Mouse (Mus musculus): ENCODE data around the gene Frmd5.

Gene Frmd5

DNA sequence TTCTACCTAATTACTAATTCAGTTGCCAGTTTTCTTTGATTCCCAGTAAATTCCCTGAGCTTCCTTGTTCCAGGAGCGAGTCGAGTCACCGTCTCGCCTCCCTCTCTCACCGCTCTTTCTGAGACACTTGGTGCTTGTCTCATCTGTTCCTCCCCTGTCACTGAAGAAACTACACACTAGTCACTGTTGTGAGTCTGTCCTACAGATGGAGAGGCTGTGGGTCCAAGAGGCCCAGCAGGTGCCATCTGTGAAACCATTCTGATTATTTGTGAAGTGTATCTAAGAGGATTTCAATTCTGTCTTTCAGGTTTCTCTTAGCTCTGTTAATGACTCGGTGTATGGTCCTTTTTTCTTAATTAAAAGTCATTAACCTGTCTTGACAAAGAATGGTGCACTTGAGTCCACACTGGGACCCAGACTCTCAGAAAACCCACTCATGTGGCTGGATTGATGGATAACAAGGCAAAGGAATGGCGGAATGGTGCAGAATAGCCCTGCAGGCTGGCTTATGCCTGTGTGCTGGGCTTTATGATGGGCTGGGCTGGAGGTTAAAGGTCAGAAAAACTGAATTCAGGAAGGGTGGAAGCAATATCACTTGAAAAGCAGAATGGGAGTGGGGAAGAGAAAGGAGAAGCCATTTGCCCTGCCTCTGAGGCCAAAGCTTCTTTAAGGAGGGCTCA lies 186.2 kb downstream of the Frmd5 start:
- peak; percentile 12 for DNase-seq (ENCODE audit: low spot score)

DNA sequence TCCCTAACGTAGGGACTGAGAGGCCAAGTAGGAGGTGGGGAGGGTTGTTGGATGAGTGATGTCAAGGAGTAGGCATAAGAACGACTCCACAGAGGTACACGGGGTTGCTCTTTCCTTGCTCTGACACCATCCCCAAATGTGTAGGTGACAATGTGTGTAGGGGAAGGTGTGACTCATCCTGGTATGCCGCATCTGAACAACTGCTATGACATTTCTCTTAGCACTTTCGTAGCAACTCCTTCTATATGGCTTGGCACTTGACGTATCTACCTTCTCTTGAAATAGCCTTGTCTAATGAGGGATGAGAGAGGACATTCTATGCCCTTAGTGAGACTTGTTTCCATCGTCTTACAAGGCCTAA lies 191.7 kb downstream of the Frmd5 start:
- no peak for DNase-seq (ENCODE audit: low spot score)

DNA sequence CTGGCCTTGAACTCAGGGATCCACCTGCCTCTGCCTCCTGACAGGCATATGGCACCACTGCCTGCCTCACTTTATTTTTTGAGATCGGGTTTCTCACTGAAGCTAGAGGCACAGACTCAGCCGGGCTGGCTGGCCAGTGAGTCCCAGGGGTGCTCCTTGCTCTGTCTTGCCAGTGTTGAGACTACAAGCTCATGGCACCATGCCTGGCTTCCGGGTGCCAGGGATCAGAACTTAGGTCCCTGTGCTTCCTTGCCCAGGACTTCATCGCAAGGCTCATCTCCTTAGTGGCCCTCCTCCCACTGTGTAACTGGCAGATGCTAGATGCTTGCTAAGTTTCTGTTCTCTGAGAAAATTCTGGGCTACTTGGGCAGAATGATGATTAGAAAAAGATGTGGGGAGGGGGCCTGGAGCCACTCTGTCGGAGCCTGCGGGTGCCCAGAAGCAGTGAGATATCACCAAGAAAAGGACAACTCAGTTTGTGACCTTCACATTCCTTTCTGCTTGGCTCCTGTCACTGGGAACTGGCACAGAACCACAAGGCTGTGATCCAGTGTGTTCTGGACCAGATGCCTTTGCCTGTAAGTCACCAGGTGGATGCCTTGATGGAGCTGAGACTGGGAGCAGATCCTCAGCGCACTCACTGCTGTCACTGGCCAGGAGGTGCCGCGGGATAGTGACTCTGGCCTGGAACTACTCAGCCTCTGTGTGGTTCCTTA lies 192.2 kb downstream of the Frmd5 start:
- no peak for DNase-seq (ENCODE audit: low spot score)

DNA sequence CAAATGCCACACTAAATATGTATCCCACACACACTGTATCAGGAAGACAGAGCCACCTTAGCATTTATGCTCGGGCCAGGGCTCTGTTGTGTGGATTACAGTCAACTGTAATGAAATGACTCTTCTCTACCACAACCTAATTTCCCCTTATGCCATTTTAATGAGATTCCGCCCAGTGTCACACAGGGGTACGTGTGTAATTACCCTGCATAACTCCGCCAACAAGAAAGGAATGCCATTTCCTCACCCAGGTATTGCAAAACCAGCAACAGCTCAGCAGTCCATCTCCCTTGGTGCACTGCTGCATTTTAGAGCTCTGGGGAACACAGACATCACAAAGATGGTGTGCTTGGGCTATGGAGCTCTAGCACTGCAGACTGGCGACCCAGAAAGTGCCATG lies 194.8 kb downstream of the Frmd5 start:
- DNase-seq (ENCODE audit: low spot score): no peak

DNA sequence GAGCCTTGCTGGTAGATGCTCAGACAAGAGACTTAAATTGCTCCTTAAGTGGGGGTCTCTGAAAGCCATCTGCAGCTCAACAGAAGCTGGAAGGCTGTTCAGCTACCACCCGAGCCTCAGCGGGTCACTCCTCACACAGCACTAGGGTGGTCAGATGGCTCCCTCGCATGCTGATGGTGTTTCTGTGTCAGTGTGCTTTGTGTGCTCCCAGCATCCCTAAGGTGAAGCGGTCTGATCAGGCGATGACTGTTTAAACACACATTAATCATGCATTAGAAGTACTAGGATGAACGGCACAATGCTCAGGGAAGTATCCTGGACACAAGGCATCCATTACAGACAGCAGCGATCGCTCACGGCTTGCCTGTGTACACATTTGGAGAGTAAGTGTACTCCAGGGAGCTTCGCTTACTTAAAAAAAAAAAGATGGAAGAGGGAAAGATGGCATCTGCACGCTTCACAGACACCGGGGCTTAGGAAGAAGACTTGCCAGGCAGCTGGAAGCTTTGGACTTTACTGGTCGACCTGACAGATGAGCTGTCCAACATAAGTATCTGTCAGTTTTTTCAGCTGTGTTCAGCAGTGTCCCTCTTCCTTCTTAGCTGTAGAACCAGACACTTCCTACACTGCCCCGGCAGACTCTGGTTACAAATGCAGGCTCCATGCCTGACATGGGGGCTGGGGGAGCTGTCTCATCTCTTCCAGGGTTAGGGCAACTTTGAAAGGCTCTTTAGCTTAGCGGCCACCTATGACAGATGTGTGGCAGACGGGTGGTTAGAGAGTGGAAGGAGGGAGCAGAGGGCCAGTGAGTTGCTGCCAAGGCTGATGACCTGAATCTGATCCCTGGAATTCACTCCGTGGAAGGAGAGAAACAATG lies 196.6 kb downstream of the Frmd5 start:
- DNase-seq (ENCODE audit: low spot score): no peak

DNA sequence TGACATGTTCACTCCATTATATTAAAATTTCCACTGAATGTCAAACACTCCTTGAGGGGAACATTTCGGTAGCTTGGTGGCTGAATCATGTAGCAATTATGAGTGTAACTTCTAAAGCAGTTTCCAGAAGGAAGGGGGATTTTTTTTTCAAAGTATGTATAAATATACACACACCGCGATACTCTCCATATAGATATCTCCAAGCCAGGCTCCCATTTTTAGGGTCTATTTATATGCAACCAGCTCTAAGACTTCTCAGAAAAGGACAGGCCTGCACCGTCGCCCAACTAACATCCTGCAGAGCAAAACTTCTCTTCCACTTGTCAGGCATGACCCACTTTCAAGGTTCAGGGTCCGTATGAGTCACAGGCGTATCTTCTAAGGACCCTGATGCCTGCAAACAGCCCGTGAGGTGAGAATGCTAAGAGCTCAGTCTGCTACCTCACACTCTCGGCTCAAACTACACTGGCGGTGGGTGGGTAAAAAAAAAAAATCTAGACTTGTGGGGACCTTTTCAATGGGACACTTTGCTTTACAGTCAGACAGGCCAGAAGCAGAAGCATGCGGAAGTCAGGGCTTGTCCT lies 197.7 kb downstream of the Frmd5 start:
- DNase-seq (ENCODE audit: low spot score): no peak

DNA sequence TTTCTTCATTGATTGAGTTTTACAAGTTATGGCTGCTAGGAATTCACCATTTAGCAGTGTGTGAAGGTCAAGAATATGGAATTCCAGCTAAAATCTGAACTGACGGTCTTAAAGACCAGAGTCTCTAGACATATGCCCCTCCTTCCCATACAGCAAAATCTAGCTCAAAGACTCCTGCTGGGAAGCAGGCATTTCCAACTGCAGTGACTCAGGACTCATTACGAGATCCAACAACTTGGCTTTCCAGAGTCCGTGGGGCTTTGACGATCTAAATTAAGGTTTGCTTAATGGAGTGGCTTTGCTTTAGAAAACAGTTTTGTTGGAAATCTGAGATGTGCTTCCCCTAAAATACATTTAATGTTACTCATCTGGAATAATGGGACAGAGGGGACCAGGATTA lies 204.5 kb downstream of the Frmd5 start:
- no peak for DNase-seq (ENCODE audit: low spot score)

GRCm38 (mm10) chr2:121601543-121601942 lies 205.3 kb downstream of the Frmd5 start:
- no peak for DNase-seq (ENCODE audit: low spot score)

- no peak for DNase-seq (ENCODE audit: low spot score)
These were observed 206.2 kb downstream of the Frmd5 start for GRCm38 (mm10) chr2:121600736-121601135.

GRCm38 (mm10) chr2:121598249-121598648 lies 208.6 kb downstream of the Frmd5 start:
- no peak for DNase-seq (ENCODE audit: low spot score)

GRCm38 (mm10) chr2:121596621-121597020 lies 210.3 kb downstream of the Frmd5 start:
- no peak for DNase-seq (ENCODE audit: low spot score)

GRCm38 (mm10) chr2:121594660-121595291 lies 212.1 kb downstream of the Frmd5 start:
- DNase-seq (ENCODE audit: low spot score): no peak

DNA sequence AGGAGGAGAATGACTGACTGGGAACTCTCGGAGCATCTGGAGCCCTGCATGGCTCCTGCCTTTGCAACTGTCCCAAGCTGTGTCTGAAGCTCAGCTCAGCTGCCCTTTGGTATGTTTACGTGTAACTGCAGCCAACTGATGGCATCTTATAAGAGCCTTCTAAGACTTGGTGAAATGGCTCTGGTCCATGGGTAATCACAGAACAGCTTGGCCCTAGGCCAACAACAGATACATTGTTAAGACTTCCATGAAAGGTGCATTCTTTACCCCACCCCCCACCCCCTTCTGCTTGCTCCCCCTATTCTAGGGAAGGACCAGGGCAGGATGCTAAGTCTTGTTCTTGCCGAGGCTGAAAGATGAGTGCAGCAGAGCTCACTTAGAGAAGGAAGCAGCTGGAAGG lies 212.8 kb downstream of the Frmd5 start:
- no peak for DNase-seq (ENCODE audit: low spot score)

GRCm38 (mm10) chr2:121588309-121588694 lies 218.6 kb downstream of the Frmd5 start:
- no peak for DNase-seq (ENCODE audit: low spot score)

- no peak for DNase-seq (ENCODE audit: low spot score)
These were observed 219.2 kb downstream of the Frmd5 start for GRCm38 (mm10) chr2:121587523-121588308.

DNA sequence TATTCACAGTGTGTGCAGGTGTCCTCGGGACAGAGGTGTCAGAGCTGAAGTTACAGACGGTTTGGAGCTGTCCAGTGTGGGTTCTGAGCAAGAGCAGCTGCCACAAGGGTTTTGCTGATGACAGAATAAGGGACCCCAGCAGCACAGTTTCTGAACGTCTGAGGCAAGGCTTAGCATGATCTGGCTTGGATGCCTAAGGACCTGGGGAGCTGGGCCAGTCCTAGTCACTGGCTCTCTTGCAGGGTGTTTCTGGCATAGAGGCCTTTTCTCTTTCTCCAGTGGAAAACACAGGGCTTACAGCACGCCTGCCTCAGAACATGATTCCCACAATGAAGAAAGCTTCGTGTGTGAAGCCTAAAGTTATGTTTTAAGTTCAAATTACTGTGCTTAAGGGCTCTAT lies 222.2 kb downstream of the Frmd5 start:
- no peak for DNase-seq (ENCODE audit: low spot score)

- DNase-seq (ENCODE audit: low spot score): no peak
These were observed 223.3 kb downstream of the Frmd5 start for GRCm38 (mm10) chr2:121583468-121584116.

GRCm38 (mm10) chr2:121582809-121583376 lies 224.0 kb downstream of the Frmd5 start:
- DNase-seq (ENCODE audit: low spot score): no peak

- no peak for DNase-seq (ENCODE audit: low spot score)
These were observed 231.1 kb downstream of the Frmd5 start for GRCm38 (mm10) chr2:121575741-121576201.

GRCm38 (mm10) chr2:121574066-121574630 lies 232.7 kb downstream of the Frmd5 start:
- no peak for DNase-seq (ENCODE audit: low spot score)

All from layer of hippocampus, adult 9-10 months (tissue).